Mouse (Mus musculus) thymus, postnatal 14 days (tissue): ENCODE measurements around the gene Elmod3.
"Not testable (repeated sequence)": the region's sequence is repeated elsewhere in the genome, so short reads cannot be mapped to it uniquely, and the experiment has no call there.

Source experiments
- DNase-seq: peaks from one replicate; pipeline ENCODE4 v3.0.0; 2021

Elmod3 gene

GRCm38 (mm10) chr6:72568736-72569135 is 29.5 kb downstream of the Elmod3 start:
- no peak for DNase-seq

- DNase-seq, result peak; percentile 20
Observed at GRCm38 (mm10) chr6:72567508-72567907, 30.7 kb downstream of the Elmod3 start.

- DNase-seq, result peak; percentile 87
Observed at GRCm38 (mm10) chr6:72566044-72566443, 32.2 kb downstream of the Elmod3 start.

GRCm38 (mm10) chr6:72565506-72565905 is 32.7 kb downstream of the Elmod3 start:
- DNase-seq, result no peak

GRCm38 (mm10) chr6:72562894-72563293 is 35.3 kb downstream of the Elmod3 start:
- no peak for DNase-seq

- peak; percentile 26 for DNase-seq
Observed at GRCm38 (mm10) chr6:72562486-72562885, 35.7 kb downstream of the Elmod3 start.

- no peak for DNase-seq
Observed at GRCm38 (mm10) chr6:72560801-72561200, 37.4 kb downstream of the Elmod3 start.

- no peak for DNase-seq
Observed at GRCm38 (mm10) chr6:72553079-72553412, 45.2 kb downstream of the Elmod3 start.

GRCm38 (mm10) chr6:72552171-72553078 is 45.8 kb downstream of the Elmod3 start:
- DNase-seq, result peak; percentile 63

- DNase-seq, result no peak
Observed at GRCm38 (mm10) chr6:72550503-72551100, 47.6 kb downstream of the Elmod3 start.

GRCm38 (mm10) chr6:72550025-72550424 is 48.2 kb downstream of the Elmod3 start:
- DNase-seq, result no peak

GRCm38 (mm10) chr6:72549041-72549580 is 49.1 kb downstream of the Elmod3 start:
- peak; percentile 44 for DNase-seq

- DNase-seq, result no peak
Observed at GRCm38 (mm10) chr6:72547862-72548261, 50.4 kb downstream of the Elmod3 start.

GRCm38 (mm10) chr6:72547121-72547520 is 51.1 kb downstream of the Elmod3 start:
- DNase-seq, result no peak

- no peak for DNase-seq
Observed at GRCm38 (mm10) chr6:72545377-72545776, 52.8 kb downstream of the Elmod3 start.

- DNase-seq, result peak; percentile 67
Observed at GRCm38 (mm10) chr6:72544283-72544987, 53.8 kb downstream of the Elmod3 start, which contains the start of gene Capg. TSS of gene Capg (plus strand) at chr6:72544391.

- DNase-seq, result no peak
Observed at GRCm38 (mm10) chr6:72543265-72543850, 54.9 kb downstream of the Elmod3 start.

GRCm38 (mm10) chr6:72538562-72539031 is 59.6 kb downstream of the Elmod3 start:
- peak; percentile 90 for DNase-seq

- peak; percentile 31 for DNase-seq
Observed at GRCm38 (mm10) chr6:72537998-72538500, 60.2 kb downstream of the Elmod3 start.

GRCm38 (mm10) chr6:72535165-72535564 is 63.0 kb downstream of the Elmod3 start:
- peak; percentile 91 for DNase-seq

- DNase-seq, result peak; percentile 60
Observed at GRCm38 (mm10) chr6:72534035-72534809, 64.0 kb downstream of the Elmod3 start.

- not testable (repeated sequence) for DNase-seq
Observed at GRCm38 (mm10) chr6:72533555-72533954, 64.7 kb downstream of the Elmod3 start.
